Mouse (Mus musculus): ENCODE results near the gene Csrnp3.
"Not testable (repeated sequence)": the region's sequence is repeated elsewhere in the genome, so short reads cannot be mapped to it uniquely, and the experiment has no call there.

Csrnp3 gene

GRCm38 (mm10) chr2:65845551-65845950 lies at the start of gene Csrnp3:
Csrnp3 (plus strand) TSS chr2:65845767.
- in situ Hi-C loops (cut with MseI, MboI): no loop called here

GRCm38 (mm10) chr2:65801054-65801709 lies 44.4 kb upstream of the Csrnp3 start:
- in situ Hi-C loops (cut with MseI, MboI): no loop called here

DNA sequence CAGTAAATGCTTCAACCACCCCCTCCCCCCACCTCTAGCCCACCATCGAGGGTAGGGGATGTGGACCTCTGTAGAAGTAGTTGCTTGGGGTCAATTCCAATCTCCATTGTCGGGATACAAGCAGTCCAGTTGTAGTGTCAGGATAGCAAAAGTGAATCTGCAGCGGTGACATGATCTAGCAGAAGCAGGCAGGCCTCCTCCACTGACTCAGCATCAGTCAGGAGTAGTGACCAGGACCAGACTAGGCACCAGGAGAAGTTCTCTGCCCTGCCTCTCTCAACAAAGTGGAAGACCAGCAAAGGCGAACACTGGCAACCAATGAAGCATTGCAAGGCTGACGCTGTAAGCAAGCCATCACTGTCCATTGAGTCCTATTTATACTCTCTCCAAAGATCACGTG lies 39.0 kb upstream of the Csrnp3 start:
- in situ Hi-C loops (cut with MseI, MboI): no loop called here

- in situ Hi-C loops (cut with MseI, MboI): not testable (repeated sequence)
These were observed 34.4 kb upstream of the Csrnp3 start for GRCm38 (mm10) chr2:65811203-65811602.

- in situ Hi-C loops (cut with MseI, MboI): no loop called here
These were observed 27.3 kb upstream of the Csrnp3 start for GRCm38 (mm10) chr2:65818080-65818796.

DNA sequence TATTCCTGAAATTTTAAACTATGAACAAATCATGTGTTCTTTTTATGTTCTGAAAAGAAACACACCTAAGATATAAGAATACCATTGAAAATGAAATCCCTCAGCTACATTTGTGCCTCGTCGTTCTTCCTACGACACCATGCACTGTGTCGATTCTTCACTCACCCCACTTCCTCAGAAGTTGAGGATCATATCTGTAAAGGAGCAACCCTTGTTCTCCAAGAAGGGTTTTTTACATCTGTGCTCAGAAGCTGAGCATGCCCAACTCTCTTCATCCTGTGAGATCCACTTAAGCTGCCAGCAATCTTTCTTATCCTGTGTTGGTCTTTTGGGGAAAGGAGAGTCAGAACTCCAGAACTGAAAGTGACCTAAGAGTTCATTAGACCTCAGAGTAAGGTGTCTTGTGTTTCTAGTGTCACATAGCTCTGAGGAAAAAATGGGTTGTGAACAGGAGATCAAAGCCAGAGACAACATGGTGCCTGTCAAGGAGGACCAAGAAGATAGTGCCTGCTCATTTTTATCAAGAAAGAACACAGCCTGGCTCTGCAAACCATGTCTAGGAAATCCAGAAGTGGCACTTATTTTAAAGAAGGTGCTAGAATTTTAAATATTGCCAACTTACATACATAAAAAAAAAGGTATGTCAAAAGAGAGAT lies 25.3 kb upstream of the Csrnp3 start:
- in situ Hi-C loops (cut with MseI, MboI): no loop called here

- in situ Hi-C loops (cut with MseI, MboI): no loop called here
These were observed 19.3 kb upstream of the Csrnp3 start for GRCm38 (mm10) chr2:65826314-65826713.

GRCm38 (mm10) chr2:65826801-65827200 lies 18.8 kb upstream of the Csrnp3 start:
- in situ Hi-C loops (cut with MseI, MboI): no loop called here

DNA sequence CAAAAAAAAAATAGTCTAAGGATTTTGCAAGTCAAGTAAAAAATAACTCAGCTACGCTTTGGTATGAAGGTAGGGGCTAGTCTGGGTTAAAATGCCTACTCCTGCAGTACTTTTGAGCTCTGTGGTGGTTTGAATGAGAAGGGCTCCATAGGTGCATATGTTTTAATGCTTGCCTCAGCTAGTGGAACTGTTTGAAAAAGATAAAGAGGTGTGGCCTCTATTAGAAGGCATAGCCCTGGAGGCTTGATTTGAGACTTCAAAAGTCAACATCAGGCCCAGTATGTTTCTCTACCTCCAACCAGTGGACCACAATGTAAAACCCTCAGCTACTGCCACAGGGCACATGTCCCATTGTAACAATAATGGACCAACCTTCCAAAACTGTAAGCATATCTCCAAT lies 16.9 kb upstream of the Csrnp3 start:
- in situ Hi-C loops (cut with MseI, MboI): no loop called here

- in situ Hi-C loops (cut with MseI, MboI): no loop called here
These were observed 12.7 kb upstream of the Csrnp3 start for GRCm38 (mm10) chr2:65832738-65833395.

- in situ Hi-C loops (cut with MseI, MboI): no loop called here
These were observed 12.1 kb upstream of the Csrnp3 start for GRCm38 (mm10) chr2:65833421-65833820.

- in situ Hi-C loops (cut with MseI, MboI): no loop called here
These were observed 4.0 kb upstream of the Csrnp3 start for GRCm38 (mm10) chr2:65841606-65842005.

DNA sequence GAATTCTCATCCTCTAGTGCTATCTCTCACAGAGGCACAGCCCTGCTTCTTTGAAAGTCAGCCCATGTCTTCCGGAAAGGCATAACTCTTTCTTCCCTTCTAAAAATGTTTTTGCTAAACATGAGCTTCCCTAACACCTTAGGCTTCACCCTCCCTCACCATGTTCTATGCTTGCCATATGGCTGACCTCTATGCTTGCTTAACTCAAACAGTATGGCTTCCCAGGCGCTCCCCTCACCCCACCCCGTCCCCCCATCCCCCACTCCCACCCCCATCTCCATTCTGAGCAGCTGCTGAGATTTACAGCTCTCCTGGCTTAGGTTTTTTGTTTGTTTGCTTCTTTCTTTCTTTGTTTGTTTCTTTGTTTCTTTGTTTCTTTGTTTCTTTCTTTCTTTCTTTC lies 3.2 kb upstream of the Csrnp3 start:
- in situ Hi-C loops (cut with MseI, MboI): no loop called here

GRCm38 (mm10) chr2:65846000-65846755 lies 611 bp downstream of the Csrnp3 start:
- in situ Hi-C loops (cut with MseI, MboI): no loop called here

DNA sequence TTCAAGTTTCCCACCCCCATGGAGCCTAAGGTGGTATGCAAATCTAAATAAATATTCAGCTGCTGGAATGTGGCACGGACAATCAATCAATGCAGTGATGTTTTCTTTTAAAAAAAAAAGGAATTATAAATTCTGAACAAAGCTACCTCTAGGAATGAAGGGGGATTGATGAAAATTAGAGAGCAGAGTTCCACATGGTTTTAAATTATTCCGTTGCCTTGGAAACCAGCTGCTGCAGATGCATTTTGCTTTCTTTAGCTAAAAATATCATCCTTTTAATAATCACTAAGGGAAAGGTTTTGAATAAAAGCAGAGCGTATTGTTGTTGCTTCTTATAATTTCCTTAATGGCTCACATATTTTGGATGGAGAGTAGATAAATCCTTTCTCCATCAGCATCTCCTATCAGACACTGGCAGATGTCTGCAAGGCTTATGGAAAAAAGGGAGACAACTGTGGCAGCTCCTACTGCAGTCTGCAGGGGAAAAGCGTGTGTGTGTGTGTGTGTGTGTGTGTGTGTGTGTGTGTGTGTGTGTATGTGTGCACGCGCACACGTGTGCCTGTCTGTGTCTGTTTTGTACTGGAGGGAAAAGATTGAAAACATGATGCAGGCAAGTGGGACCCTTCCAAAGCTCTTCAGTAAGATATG lies 2.0 kb downstream of the Csrnp3 start:
- in situ Hi-C loops (cut with MseI, MboI): no loop called here

DNA sequence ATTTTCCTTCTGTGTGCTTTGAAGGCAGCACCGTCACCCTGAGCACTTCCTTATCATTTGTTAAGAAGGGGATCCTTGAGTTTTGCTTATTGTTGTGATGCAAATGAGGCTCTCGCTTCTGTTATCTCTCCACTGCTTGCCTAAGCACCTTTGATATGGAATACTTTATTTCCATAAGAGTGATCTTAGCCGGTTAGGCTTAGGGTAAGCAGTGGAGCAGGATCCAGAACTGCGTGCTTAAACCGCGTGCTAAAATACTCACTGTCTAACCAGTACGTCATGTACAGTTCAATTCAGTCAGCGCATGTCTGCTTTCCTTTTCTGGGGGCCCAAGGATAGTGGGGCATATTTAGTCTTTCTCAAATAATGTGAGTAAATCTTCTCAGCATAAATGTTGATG lies 3.1 kb downstream of the Csrnp3 start:
- in situ Hi-C loops (cut with MseI, MboI): no loop called here

- in situ Hi-C loops (cut with MseI, MboI): not testable (repeated sequence)
These were observed 4.7 kb downstream of the Csrnp3 start for GRCm38 (mm10) chr2:65850282-65850681.

- in situ Hi-C loops (cut with MseI, MboI): no loop called here
These were observed 11.2 kb downstream of the Csrnp3 start for GRCm38 (mm10) chr2:65856791-65857190.

GRCm38 (mm10) chr2:65859767-65860727 lies 14.5 kb downstream of the Csrnp3 start:
- in situ Hi-C loops (cut with MseI, MboI): no loop called here

- in situ Hi-C loops (cut with MseI, MboI): no loop called here
These were observed 19.3 kb downstream of the Csrnp3 start for GRCm38 (mm10) chr2:65864778-65865339.

Measured in mouse trophoblast stem cell (cell line).